Mouse (Mus musculus) forebrain, embryonic 14.5 days (tissue): ENCODE measurements around the gene Cstb. TPM values are rescaled to one million over a fixed set of nuclear protein-coding genes. Genes with fewer than 3 reads are reported as not detected.

ENCODE experiments used
- ATAC-seq: fragments of 200-750 bp; cut with Nextera tagmentation; 2 replicates; pipeline ENCODE4 v1.8.0; 2017; ENCODE audit warnings: mild to moderate bottlenecking, moderate library complexity
- DNase-seq: peaks from one replicate; pipeline ENCODE4 v3.0.0-alpha.2; 2015; ENCODE audit warnings: low spot score
- H3K27ac ChIP-seq: fragments of 300-500 bp; sonication (generic); 2 replicates; pipeline ENCODE4 v1.5.1; 2014; ENCODE audit warnings: low read depth, mild to moderate bottlenecking, control low read depth, low read length, moderate library complexity
- H3K27me3 ChIP-seq: fragments of 300-500 bp; sonication (generic); replicated peaks from 2 replicates; pipeline ENCODE4 v1.6.1; 2014; ENCODE audit warnings: low read length, control low read depth, mixed read lengths; ENCODE audit not compliant: control insufficient read depth, insufficient read depth
- H3K36me3 ChIP-seq: fragments of 300-500 bp; sonication (generic); 2 replicates; pipeline ENCODE4 v1.6.1; 2014; ENCODE audit warnings: low read length, control low read depth; ENCODE audit not compliant: control insufficient read depth, insufficient read depth
- H3K4me1 ChIP-seq: fragments of 300-500 bp; sonication (generic); 2 replicates; pipeline ENCODE4 v1.6.1; 2014; ENCODE audit warnings: antibody characterized with exemption, low read length, control low read depth; ENCODE audit not compliant: control insufficient read depth, insufficient read depth
- H3K4me2 ChIP-seq: fragments of 300-500 bp; sonication (generic); 2 replicates; pipeline ENCODE4 v1.6.1; 2014; ENCODE audit warnings: mild to moderate bottlenecking, control low read depth, low read length
- H3K4me3 ChIP-seq: fragments of 300-500 bp; sonication (generic); 2 replicates; pipeline ENCODE4 v1.5.1; 2014; ENCODE audit warnings: low read depth, low read length, control low read depth
- H3K9ac ChIP-seq: fragments of 300-500 bp; sonication (generic); 2 replicates; pipeline ENCODE4 v1.6.1; 2014; ENCODE audit warnings: mild to moderate bottlenecking, low read length, control low read depth, moderate library complexity
- H3K9me3 ChIP-seq: fragments of 300-500 bp; sonication (generic); replicated peaks from 2 replicates; pipeline ENCODE4 v1.6.1; 2016; ENCODE audit warnings: low read length, control low read depth, mixed read lengths; ENCODE audit not compliant: control insufficient read depth
- WGBS: fragments of 180-500 bp; shearing (Covaris S2); extraction: QIAGEN DNeasy Blood & Tissue Kit; methylation state at CpG from one replicate; pipeline ENCODE4 v1.1.7; 2014; 5-methylcytosine and 5-hydroxymethylcytosine counted together
- polyA plus RNA-seq: library from polyadenylated mRNA; unstranded; fragments of >200 nt; fragmentation: Nextera tagmentation; extraction: Ambion mirVana; gene quantifications from 2 replicates; pipeline ENCODE4 v1.2.1, GENCODE M21; 2014

The Cstb gene
- polyA plus RNA-seq, 1 experiment from 2014 or later, result 142 TPM

DNA sequence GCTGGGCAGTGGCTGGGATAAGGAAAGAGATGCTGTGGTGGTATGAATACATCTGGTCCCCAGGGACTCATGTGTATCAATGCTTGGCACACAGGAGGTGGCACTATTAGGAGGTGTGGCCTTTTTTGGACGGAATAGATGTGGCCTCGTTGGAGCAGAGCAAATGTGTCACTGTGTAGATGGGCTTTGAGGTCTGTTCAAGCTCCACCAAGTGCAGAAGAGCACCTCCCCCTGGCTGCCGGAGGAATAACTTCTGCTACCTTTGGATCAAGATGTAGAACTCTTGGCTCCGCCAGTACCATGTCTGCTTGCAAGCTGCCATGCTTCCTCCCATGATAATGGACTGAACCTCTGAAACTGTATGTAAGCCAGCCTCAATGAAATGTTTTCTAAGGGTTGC lies 36.3 kb downstream of the Cstb start:
- no peak for ATAC-seq
- no peak for DNase-seq
- peaks cover 7% of the 10 kb centered on the region; the same call in 1 of the 2 replicates for H3K4me1 ChIP-seq
- no peak overlapping the region for H3K9ac ChIP-seq
- no peak overlapping the region for H3K27ac ChIP-seq
- no peak overlapping the region for H3K4me3 ChIP-seq
- WGBS, result 69% methylated on average over 4 of the region's 4 CpGs
- H3K9me3 ChIP-seq, result no peaks in the 10 kb centered on the region
- H3K4me2 ChIP-seq, result no peak overlapping the region
- H3K27me3 ChIP-seq, result no peaks in the 10 kb centered on the region
- H3K36me3 ChIP-seq, result no peaks in the 10 kb centered on the region

DNA sequence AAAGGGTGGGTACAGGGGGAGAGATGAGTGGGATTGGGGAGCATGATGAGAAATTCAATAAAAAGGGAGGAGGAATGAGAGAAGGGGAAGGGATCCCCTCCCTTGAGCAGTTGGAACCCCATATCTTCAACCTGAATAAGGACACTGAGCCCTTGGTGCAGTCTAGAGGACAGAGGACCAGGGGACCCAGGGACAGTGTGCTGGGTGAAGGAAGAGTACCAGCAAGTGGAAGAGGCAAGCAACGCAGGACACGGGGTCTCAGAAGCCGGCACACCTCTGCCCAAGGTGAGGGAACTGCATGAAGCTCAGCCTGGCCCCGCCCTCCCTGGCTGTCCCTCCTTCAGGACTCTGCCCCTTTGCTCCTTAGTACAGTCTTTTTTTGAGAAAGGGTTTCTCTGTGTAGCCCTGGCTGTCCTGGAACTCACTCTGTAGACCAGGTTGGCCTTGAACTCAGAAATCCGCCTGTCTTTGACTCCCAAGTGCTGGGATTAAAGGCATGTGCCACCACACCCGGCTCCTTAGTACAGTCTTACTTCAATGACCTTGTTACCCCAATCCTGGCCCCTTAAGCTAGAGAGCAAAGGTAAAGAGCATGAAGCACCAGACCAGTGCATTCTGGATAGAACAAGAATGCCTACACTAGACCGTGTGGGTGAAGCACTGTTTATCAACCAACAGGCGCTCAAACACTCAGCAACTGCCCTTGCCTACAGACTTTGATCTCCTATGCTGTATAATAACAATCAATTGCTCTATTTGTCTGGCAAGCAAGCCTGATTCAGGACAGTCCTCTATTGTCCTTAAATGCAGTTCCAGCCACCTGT lies 37.7 kb downstream of the Cstb start:
- DNase-seq (no peak), ATAC-seq (no peak)
- H3K36me3 ChIP-seq, result no peaks in the 10 kb centered on the region
- WGBS, result 88% methylated on average over 8 of the region's 8 CpGs
- H3K9ac ChIP-seq, result no peak overlapping the region
- H3K4me3 ChIP-seq, result no peak overlapping the region
- no peaks in the 10 kb centered on the region for H3K9me3 ChIP-seq
- H3K27ac ChIP-seq, result no peak overlapping the region
- peak overlapping the region; percentile 98 for H3K4me2 ChIP-seq
- H3K4me1 ChIP-seq, result peaks cover 7% of the 10 kb centered on the region; the same call in 1 of the 2 replicates
- H3K27me3 ChIP-seq, result no peaks in the 10 kb centered on the region

DNA sequence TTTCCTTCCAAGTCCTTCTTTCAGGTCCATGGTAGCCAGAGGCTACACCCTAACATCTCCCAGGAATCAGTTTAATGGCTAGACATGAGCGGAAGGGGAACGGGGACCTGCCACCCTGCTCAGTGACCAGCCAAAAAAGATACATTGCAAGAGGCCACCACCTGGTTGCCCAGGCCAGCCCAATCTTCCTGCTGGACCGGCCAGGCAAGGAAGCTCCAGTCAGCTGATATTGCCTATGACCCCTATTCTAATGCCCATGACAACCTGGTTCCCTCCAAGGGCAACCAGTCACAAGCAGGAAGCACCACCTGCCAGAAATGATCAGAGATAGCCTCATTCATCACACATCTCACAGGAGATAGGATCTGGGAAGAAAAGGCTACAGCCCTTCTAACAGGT lies 38.3 kb downstream of the Cstb start:
- Histone ChIP-seq H3K4me1 (peaks cover 7% of the 10 kb centered on the region; the same call in 1 of the 2 replicates), H3K9ac (peak overlapping the region; percentile 74), H3K27me3 (no peaks in the 10 kb centered on the region), H3K4me3 (peak overlapping the region; percentile 59), H3K4me2 (peak overlapping the region; percentile 98), H3K9me3 (no peaks in the 10 kb centered on the region), H3K36me3 (no peaks in the 10 kb centered on the region), H3K27ac (no peak overlapping the region)
- DNase-seq (no peak), ATAC-seq (no peak)
- WGBS, result 80% methylated on average over 3 of the region's 3 CpGs

DNA sequence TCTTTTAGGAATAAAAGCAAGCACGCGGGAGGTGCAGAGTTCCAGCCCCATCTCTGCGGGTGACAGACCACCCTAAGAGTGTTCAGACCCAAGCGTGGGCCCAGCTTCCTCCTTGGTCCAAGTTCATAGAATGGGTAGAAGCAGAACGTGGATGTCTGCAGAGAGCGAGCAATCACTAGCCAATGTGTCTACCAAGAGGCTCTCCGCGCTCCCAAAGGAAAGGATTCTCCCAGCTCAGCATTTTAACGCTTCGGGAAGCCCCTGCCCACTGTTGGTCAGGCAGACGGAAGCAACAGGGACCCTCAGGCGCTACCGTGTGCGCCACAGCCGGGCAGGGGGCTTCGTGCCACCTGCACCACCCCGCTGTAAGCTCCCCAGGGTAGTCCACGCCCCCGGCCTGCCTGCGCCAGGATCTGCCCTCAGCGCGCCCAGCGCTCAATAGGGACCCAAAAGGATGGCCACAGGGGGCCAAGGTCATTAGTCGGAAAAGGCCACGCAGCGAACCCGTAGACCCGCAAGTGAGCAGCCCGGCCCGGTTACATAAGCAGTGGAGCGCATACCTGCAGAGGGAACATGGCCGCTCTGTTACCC lies 38.8 kb downstream of the Cstb start:
- Histone ChIP-seq H3K4me3 (peak overlapping the region; percentile 59), H3K4me1 (peaks cover 7% of the 10 kb centered on the region; the same call in 1 of the 2 replicates), H3K27ac (no peak overlapping the region), H3K36me3 (no peaks in the 10 kb centered on the region), H3K9ac (peak overlapping the region; percentile 74), H3K27me3 (no peaks in the 10 kb centered on the region), H3K9me3 (no peaks in the 10 kb centered on the region), H3K4me2 (peak overlapping the region; percentile 98)
- WGBS, result 2% methylated on average over 32 of the region's 32 CpGs
- peak; percentile 64 for ATAC-seq
- DNase-seq, result peak; percentile 23

DNA sequence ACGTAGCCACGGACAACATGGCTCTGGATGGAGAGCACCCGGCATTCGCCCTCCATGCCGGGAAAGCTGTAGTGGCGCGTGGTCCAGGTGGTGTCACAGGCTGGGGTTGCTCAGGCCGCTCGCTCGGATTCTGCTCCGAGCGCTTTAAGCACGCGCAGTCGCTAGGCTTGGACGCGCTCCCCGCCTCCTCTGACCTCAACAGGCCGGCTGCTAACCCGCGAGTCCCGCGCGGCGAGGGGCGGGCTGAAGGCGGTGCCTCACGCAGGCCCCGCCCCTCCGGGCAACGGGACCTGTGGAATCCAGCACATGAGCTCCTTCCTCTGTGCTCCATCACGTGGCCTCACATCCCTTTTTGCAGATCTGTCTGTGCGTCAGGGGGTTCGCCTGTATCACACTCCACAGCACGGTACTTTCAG lies 39.3 kb downstream of the Cstb start, which contains the start of gene Pdxk:
TSS of gene Pdxk (minus strand) at position 184 of the 416 bp plus-strand sequence.
- Histone ChIP-seq H3K27me3 (no peaks in the 10 kb centered on the region), H3K4me2 (peak within 1 kb of the TSS; percentile 98), H3K4me3 (peak within 1 kb of the TSS; percentile 59), H3K27ac (no peak within 1 kb of the TSS), H3K36me3 (no peaks in the 10 kb centered on the region), H3K9ac (peak within 1 kb of the TSS; percentile 74), H3K4me1 (peaks cover 7% of the 10 kb centered on the region; the same call in 1 of the 2 replicates), H3K9me3 (no peaks in the 10 kb centered on the region)
- peak; percentile 91 for DNase-seq
- peak; percentile 94 for ATAC-seq
- under 1% methylated on average over 35 of the region's 35 CpGs for WGBS

DNA sequence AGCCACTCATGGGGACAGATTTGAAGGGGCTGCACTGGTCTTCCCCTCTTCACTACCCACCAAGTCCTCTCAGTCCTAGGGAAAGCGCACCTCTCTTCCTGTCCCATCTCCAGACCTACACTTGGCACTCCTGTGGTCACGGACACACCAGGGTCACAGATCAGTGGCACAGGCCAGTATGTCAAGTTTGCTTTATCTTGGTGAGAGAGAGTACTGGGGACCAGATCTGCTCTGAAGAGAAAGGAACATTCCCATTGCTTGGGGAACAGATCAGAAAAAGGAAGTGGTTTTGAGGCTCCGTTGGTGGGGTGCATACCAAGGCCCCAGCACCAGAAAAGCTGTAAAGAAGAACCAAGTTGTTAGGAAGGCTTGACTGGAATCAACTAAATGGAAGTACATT lies 40.0 kb downstream of the Cstb start:
- no peak overlapping the region for H3K4me3 ChIP-seq
- H3K4me2 ChIP-seq, result peak overlapping the region; percentile 98
- H3K27ac ChIP-seq, result no peak overlapping the region
- ATAC-seq (no peak), DNase-seq (no peak)
- no peak overlapping the region for H3K9ac ChIP-seq
- 77% methylated on average over 3 of the region's 3 CpGs for WGBS
- H3K4me1 ChIP-seq, result peaks cover 7% of the 10 kb centered on the region; the same call in 1 of the 2 replicates
- H3K27me3 ChIP-seq, result no peaks in the 10 kb centered on the region
- H3K9me3 ChIP-seq, result no peaks in the 10 kb centered on the region
- H3K36me3 ChIP-seq, result no peaks in the 10 kb centered on the region

DNA sequence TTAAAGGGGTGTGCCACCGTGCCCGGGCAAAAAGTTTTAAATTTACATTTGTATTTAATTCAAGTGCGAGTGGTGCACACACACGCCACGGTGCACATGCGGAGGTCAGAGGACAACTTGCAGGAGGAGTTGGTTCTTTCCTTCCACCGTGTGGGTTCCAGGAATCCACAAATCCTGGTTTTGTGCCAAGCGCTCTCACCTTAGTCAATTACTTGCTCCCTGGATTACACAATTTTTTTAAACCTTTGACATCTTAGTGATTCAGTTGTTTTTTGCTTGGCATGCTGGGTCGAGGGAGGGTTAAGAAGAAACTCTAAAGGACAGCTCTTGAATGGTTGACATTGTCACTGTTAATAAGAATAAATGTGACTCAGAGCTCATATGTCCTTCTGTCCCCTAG lies 41.2 kb downstream of the Cstb start:
- Histone ChIP-seq H3K9ac (no peak overlapping the region), H3K27ac (no peak overlapping the region), H3K4me2 (no peak overlapping the region), H3K27me3 (no peaks in the 10 kb centered on the region), H3K9me3 (no peaks in the 10 kb centered on the region), H3K4me1 (peaks cover 7% of the 10 kb centered on the region; the same call in 1 of the 2 replicates), H3K36me3 (no peaks in the 10 kb centered on the region), H3K4me3 (no peak overlapping the region)
- 84% methylated on average over 9 of the region's 9 CpGs for WGBS
- no peak for DNase-seq
- no peak for ATAC-seq

DNA sequence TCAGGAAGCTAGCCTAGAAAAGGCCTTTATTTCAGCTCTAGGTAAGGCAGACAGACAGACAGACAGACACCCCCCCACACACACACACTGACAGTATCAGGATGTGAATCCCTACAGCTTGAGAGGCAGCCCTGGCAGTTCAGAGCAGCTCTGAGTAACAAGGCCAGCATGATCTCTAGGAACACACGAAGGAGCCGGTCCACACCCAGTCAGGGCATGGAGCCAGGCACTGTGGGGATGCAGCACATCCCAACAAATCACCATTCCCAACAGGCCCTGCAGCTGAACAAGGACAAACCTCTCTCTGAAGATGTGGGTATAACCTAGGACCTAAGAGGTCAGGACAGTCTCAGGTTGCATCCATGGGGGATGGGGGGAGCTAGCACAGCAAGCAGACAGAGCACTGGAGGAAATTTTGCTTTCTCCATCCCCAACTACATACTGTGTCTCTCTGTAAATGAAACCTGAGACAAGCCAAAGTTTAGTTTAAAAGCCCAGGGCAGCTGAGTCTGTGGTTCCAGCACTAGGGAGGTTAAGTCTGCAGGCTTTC lies 42.4 kb downstream of the Cstb start:
- ATAC-seq, result no peak
- no peak overlapping the region for H3K27ac ChIP-seq
- 57% methylated on average over 2 of the region's 2 CpGs for WGBS
- H3K4me2 ChIP-seq, result no peak overlapping the region
- H3K9ac ChIP-seq, result no peak overlapping the region
- no peaks in the 10 kb centered on the region for H3K9me3 ChIP-seq
- H3K4me3 ChIP-seq, result no peak overlapping the region
- no peaks in the 10 kb centered on the region for H3K27me3 ChIP-seq
- DNase-seq, result no peak
- peaks cover 7% of the 10 kb centered on the region; the same call in 1 of the 2 replicates for H3K4me1 ChIP-seq
- no peaks in the 10 kb centered on the region for H3K36me3 ChIP-seq
